Mouse (Mus musculus): Measurements from ENCODE around the gene Foxk1. TPM values are rescaled to one million over a fixed set of nuclear protein-coding genes. Genes with fewer than 3 reads are reported as not detected.
A peak's percentile ranks its signal among the peaks of the same experiment; 100 is the strongest.

Gene Foxk1
- polyA plus RNA-seq, 1 experiment, result 12.4 TPM

DNA sequence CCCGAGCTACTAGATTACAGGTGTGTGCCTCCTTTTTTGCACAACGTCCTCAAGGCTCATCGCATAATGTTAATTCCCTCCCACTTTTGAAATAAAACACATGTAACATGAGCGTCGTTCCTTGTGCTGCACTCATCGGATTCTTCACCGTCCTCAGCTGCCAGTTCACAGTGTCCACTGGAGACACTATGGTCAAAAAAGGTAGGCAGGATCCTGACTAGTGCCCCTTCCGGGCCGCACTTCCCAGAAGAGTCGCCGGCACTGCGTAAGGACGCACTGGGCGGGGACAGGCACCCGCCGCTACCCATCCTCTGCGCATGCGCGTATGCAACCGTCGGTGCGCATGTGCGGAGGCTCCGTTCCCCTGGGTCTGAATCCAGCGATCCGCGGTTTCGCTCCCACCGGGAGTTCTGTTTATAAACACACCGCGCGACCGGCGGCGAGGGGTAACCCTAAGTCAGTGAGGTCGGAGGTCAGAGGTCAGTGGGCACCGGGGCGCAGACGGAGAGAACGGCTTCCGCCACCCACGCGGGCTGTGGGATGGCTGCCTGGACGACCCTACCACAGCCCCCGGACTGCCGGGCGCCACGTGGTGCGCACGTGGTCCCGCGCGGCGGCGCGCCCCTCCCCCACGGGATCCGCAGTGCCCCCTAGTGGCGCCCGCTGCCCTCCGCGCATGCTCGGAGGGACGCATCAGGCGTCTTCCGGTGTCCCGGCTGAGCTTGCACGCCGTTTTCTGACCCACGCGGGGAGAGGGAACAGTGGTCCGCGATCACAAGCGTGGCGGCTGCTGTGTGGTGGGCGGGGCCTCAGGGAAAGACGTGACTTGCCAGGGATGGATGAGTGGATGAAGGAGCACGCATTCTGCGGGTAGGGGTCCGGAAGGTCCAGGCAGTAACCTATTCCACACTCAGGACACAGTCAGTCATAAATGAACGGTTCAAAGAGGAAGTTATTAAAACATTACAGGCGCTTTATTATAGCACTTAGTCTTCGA lies 33.9 kb upstream of the Foxk1 start:
- TF ChIP-seq CTCF (conservative IDR thresholded peaks at IDR 0.05; ENCODE audit: insufficient read depth, insufficient read length, low read depth, low read length) (peak; percentile 75), POLR2A (IDR thresholded peaks at IDR 0.05; ENCODE audit: low read depth, low read length) (peak; percentile 79)
- Histone ChIP-seq H3K27ac (ENCODE audit: insufficient read depth, low read depth, low read length) (peak overlapping the region; percentile 74), H3K27me3 (replicated peaks; ENCODE audit: control insufficient read depth, insufficient read depth, low read length) (no peaks in the 10 kb centered on the region), H3K4me1 (ENCODE audit: control insufficient read depth, insufficient read depth, low read length) (peaks cover 4% of the 10 kb centered on the region; the same call in 1 of the 2 replicates), H3K4me3 (ENCODE audit: insufficient read depth, low read depth, low read length) (peak overlapping the region; percentile 92), H3K36me3 (ENCODE audit: control insufficient read depth, insufficient read depth, low read length) (no peaks in the 10 kb centered on the region)
- peak; percentile 99 for DNase-seq
- WGBS, result under 1% methylated on average over 83 of the region's 83 CpGs

DNA sequence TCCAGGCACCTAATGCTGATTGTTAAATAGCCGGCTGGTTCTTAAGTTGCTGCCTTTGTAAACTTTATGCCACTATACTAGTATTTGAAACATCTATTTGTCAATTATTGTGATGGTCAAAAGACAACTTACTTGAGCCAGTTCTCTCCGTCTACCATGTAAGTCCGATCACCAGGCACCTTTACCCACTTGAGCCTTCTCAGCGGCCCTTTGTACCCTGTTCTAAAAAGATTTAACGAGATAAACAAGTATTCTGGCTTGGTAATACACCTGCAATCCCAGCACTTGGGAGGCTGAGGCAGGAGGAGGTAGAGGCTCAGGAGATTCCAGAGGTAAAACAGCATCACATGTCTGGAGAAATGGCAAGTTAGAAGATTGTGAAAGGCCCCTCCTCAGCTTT lies 33.2 kb upstream of the Foxk1 start:
- H3K27ac ChIP-seq (ENCODE audit: insufficient read depth, low read depth, low read length), result no peak overlapping the region
- 40% methylated on average over 5 of the region's 5 CpGs for whole genome bisulfite sequencing
- no peaks in the 10 kb centered on the region for H3K36me3 ChIP-seq (ENCODE audit: control insufficient read depth, insufficient read depth, low read length)
- no peak for TF ChIP-seq CTCF (conservative IDR thresholded peaks at IDR 0.05; ENCODE audit: insufficient read depth, insufficient read length, low read depth, low read length)
- TF ChIP-seq POLR2A (IDR thresholded peaks at IDR 0.05; ENCODE audit: low read depth, low read length), result no peak
- H3K4me1 ChIP-seq (ENCODE audit: control insufficient read depth, insufficient read depth, low read length), result peaks cover 4% of the 10 kb centered on the region; the same call in 1 of the 2 replicates
- DNase-seq, result no peak
- H3K27me3 ChIP-seq (replicated peaks; ENCODE audit: control insufficient read depth, insufficient read depth, low read length), result no peaks in the 10 kb centered on the region
- peak overlapping the region; percentile 92 for H3K4me3 ChIP-seq (ENCODE audit: insufficient read depth, low read depth, low read length)

DNA sequence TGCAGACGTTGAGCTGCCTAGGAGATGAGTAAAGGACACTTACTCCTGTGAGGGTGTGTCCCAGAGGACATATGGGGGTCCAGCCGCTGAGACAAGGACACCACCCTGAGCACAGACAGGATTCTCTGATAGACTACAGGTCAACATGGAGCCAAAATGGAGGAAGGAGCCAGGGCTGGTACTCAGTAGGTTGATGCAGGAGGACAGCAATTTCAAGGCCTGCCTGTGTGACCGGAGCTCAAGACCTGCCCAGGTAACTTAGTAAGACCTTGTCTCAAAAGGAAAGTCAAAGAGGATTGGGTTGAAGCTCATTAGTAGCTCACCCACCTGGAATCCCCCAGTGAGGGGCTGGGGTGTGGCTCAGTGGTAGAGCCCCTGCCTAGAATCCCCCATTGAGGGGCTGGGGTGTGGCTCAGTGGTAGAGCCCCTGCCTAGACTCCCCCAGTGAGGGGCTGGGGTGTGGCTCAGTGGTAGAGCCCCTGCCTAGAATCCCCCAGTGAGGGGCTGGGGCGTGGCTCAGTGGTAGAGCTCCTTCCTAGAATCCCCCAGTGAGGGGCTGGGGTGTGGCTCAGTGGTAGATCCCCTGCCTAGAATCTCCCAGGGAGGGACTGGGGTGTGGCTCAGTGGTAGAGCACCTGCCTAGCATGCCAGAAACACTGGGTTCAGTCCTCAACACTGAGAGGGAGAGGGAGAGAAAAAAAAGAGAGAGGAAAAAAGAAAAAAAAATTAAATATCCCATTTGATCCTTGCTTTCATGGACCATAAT lies 30.7 kb upstream of the Foxk1 start:
- no peak for DNase-seq

DNA sequence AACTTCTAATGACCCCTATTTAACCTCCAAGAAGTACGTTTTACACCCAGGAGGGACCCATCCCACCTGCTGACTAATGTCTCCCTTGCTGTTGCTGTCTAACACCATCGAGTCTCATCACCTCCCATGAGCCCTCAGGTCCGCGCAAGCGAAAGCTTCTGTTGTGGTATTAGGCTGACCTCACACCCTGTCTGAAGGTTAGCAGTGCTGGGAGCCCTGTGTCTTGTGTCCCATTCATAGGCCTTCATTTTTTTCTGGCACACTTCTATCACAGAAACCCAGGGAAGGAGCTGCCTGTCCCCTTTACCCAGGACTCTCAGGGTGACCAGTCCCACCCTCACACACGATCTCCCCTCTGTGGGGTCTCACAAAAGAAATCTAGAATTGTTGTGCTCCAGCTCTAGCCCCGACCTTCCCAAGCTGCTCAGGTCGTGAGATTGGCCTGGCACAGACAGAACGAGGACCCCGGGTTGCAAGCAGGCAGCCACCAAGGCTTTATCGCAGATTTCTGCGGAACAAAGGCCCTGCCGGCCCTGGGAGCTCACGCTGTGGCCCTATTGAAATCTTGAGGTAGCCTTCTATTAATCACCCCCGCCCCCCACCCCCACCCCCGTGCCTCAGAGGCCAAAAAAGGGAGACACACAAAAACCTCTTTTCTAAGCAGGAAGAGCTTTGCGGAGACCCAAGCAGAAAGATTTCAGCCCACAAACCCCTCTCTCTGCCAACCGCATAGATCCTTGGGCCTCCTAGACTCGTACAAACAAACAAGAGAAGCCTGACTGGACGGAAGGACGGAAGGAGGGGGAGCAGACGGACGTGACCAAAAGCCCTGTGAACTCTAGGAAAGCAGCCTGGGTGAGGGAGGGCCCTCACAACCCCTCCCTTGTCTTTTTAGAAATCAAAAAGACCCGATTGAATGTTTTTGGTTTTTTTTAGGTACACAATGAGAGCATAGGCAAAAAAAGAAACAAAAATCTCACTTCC lies 29.8 kb upstream of the Foxk1 start:
- no peaks in the 10 kb centered on the region for H3K36me3 ChIP-seq (ENCODE audit: control insufficient read depth, insufficient read depth, low read length)
- no peak overlapping the region for H3K27ac ChIP-seq (ENCODE audit: insufficient read depth, low read depth, low read length)
- no peak for DNase-seq
- H3K4me1 ChIP-seq (ENCODE audit: control insufficient read depth, insufficient read depth, low read length), result peaks cover 4% of the 10 kb centered on the region; the same call in 1 of the 2 replicates
- no peaks in the 10 kb centered on the region for H3K27me3 ChIP-seq (replicated peaks; ENCODE audit: control insufficient read depth, insufficient read depth, low read length)
- 44% methylated on average over 24 of the region's 24 CpGs for WGBS
- no peak overlapping the region for H3K4me3 ChIP-seq (ENCODE audit: insufficient read depth, low read depth, low read length)
- no peak for TF ChIP-seq CTCF (conservative IDR thresholded peaks at IDR 0.05; ENCODE audit: insufficient read depth, insufficient read length, low read depth, low read length)
- no peak for TF ChIP-seq POLR2A (IDR thresholded peaks at IDR 0.05; ENCODE audit: low read depth, low read length)

More for the DNA sequence above, 30.7 kb upstream of the Foxk1 start:
- Histone ChIP-seq H3K36me3 (ENCODE audit: control insufficient read depth, insufficient read depth, low read length) (no peaks in the 10 kb centered on the region), H3K4me3 (ENCODE audit: insufficient read depth, low read depth, low read length) (no peak overlapping the region), H3K4me1 (ENCODE audit: control insufficient read depth, insufficient read depth, low read length) (peaks cover 4% of the 10 kb centered on the region; the same call in 1 of the 2 replicates), H3K27ac (ENCODE audit: insufficient read depth, low read depth, low read length) (no peak overlapping the region), H3K27me3 (replicated peaks; ENCODE audit: control insufficient read depth, insufficient read depth, low read length) (no peaks in the 10 kb centered on the region)
- 96% methylated on average over 4 of the region's 4 CpGs for WGBS
- no peak for TF ChIP-seq CTCF (conservative IDR thresholded peaks at IDR 0.05; ENCODE audit: insufficient read depth, insufficient read length, low read depth, low read length)
- TF ChIP-seq POLR2A (IDR thresholded peaks at IDR 0.05; ENCODE audit: low read depth, low read length), result no peak

DNA sequence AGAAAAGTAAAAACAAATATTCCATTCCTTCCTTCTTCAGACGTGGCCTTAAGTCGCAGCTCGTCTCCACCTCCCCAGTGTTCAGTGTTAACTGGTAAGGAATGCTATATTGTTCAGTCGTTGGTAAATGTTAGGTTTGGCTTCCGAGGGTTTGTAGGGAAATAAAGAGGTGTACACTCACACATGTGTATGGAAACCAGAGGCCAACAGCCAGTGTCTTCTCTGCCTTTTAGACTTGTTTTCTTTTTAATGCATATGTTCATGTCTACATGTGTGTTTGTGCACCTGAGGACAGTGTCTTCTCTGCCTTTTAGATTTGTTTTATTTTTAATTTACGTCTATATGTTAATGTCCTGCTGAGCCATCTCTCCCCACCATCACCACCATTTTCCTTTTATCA lies 29.1 kb upstream of the Foxk1 start:
- H3K4me1 ChIP-seq (ENCODE audit: control insufficient read depth, insufficient read depth, low read length), result no peaks in the 10 kb centered on the region; the same call in 1 of the 2 replicates
- DNase-seq, result no peak
- no peaks in the 10 kb centered on the region for H3K27me3 ChIP-seq (replicated peaks; ENCODE audit: control insufficient read depth, insufficient read depth, low read length)
- no peak overlapping the region for H3K27ac ChIP-seq (ENCODE audit: insufficient read depth, low read depth, low read length)
- H3K4me3 ChIP-seq (ENCODE audit: insufficient read depth, low read depth, low read length), result no peak overlapping the region
- WGBS, result 62% methylated on average over 6 of the region's 6 CpGs
- no peaks in the 10 kb centered on the region for H3K36me3 ChIP-seq (ENCODE audit: control insufficient read depth, insufficient read depth, low read length)
- TF ChIP-seq POLR2A (IDR thresholded peaks at IDR 0.05; ENCODE audit: low read depth, low read length) (no peak), CTCF (conservative IDR thresholded peaks at IDR 0.05; ENCODE audit: insufficient read depth, insufficient read length, low read depth, low read length) (no peak)

DNA sequence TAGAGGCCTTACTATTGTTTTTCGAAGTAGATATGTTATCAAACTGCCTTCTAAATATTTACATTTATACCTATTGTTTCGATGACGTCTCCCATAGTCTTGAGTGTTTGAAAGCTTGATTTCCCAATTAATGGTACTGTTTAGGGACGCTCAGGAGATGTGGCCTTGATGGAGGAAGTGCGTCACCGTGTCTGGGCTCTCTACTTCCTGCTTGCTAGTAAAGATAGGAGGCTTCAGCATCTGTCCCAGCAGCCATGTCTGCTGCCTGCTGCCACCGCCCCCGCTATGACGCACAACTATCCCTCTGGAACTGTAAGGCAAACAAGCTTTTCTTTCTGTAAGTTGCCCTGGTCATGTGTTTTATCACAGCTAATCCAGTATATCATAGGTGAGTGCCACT lies 27.0 kb upstream of the Foxk1 start:
- Histone ChIP-seq H3K4me1 (ENCODE audit: control insufficient read depth, insufficient read depth, low read length) (no peaks in the 10 kb centered on the region), H3K4me3 (ENCODE audit: insufficient read depth, low read depth, low read length) (no peak overlapping the region), H3K36me3 (ENCODE audit: control insufficient read depth, insufficient read depth, low read length) (no peaks in the 10 kb centered on the region), H3K27ac (ENCODE audit: insufficient read depth, low read depth, low read length) (no peak overlapping the region), H3K27me3 (replicated peaks; ENCODE audit: control insufficient read depth, insufficient read depth, low read length) (no peaks in the 10 kb centered on the region)
- 89% methylated on average over 9 of the region's 9 CpGs for WGBS
- no peak for TF ChIP-seq CTCF (conservative IDR thresholded peaks at IDR 0.05; ENCODE audit: insufficient read depth, insufficient read length, low read depth, low read length)
- TF ChIP-seq POLR2A (IDR thresholded peaks at IDR 0.05; ENCODE audit: low read depth, low read length), result no peak
- DNase-seq, result no peak

Measured in kidney, adult 2 months (tissue).